Mouse (Mus musculus) embryo, embryonic 10 days (tissue): Measurements from ENCODE around the gene Cyth4.

Source experiments
- DNase-seq: peaks from one replicate; pipeline ENCODE4 v3.0.0-alpha.2; 2015; ENCODE audit warnings: low spot score

Cyth4 gene

DNA sequence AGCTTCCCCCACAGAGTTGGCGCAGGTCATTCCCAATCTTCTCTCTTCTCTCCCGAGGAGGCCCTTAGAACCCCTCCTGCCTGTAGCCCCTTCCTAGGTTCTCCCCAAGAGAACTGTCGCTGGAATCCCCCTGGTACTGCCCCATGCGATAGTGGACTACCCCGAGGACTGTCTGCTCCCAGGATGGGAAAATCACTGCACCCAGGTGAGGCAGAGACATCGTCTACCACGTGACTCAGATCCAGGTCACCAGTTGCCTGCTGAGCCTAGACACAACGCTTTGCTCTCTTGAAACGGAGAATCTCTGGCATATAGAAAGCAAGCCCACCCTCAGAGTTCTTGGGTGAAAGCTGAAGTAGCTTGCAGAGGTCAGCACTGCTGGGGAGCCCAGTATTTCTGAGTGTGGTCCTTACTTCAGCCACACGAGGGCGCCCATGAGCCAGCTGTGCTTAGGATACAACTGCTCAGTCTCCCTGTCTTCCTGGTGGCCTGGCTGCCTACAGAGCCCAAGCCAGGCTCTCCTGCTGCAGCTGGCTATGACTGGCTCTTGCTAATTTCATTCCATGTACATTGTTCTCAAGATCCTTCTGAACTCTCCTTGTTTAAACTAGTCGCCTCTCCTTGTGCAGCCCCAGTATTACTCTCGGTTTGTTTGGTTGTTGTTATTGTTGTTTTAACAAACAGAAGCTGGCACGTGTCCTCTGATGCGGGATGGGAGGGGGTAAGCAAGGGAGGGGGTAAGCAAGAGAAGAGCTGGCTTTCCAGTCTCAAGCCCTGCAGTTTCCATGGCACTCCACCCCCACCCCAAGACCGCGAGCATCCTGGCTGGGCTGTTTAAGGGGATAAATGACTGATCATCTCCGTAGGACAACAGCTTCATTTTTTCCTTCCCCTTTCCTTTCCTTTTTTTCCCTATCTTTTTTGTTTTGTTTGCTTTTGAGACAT, 9.5 kb upstream of the Cyth4 start:
- DNase-seq: peak; percentile 85

DNA sequence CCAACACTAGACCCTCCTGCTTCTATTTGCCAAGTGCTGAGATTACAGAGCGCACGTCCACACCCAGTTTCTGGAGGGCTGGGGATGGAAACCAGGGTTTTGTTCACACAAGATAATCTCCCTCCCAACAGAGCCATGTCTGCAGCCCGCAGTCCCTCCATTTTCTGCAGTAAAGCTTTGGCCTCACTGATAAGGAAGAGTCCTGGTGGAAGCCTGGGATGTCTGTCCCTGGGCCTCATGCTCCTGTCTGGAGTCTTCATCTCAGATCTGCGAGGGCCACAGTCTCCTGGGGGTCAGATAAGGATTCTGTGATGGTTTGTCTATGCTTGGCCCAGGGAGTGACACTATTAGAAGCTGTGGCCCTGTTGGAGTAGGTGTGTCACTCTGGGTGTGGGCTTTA, 8.8 kb upstream of the Cyth4 start:
- DNase-seq: no peak

DNA sequence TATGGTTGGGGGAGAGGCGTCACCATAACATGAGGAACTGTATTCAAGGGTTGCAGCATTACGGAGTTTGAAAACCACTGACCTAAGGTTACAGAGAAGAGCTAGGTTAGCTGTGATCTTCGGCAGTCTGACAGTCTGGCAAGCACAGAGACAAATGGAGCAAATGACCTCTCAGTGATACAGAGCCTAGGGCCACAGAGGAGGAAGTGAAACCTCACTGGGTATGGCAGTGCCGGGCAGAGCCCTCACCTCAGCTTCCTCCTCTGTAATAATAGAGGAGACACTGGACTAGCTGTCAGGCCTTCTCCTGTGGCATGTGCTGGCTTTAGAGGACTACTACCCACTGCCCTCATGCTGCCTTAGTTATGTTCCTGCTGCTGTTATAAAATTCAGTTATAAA, 7.9 kb upstream of the Cyth4 start:
- DNase-seq: no peak

DNA sequence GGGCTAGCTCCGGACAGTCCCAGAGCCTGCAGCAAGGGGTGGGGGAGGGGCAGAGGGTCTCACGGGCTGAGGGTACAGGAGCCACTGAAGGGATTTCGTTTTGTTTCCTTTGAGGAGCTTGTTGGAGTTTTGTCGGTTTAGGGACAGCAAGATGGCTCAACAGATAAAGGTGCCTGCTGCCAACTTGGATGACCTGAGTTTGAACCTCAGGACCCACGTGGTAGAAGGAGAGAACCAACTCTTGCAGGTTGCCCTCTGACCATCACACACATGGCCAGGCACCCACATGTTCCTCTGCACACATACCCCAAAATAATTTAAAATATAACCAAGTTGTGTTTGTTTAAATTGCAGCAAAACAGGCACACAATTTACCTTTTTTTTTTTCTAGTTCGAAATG, 6.9 kb upstream of the Cyth4 start:
- DNase-seq: no peak

DNA sequence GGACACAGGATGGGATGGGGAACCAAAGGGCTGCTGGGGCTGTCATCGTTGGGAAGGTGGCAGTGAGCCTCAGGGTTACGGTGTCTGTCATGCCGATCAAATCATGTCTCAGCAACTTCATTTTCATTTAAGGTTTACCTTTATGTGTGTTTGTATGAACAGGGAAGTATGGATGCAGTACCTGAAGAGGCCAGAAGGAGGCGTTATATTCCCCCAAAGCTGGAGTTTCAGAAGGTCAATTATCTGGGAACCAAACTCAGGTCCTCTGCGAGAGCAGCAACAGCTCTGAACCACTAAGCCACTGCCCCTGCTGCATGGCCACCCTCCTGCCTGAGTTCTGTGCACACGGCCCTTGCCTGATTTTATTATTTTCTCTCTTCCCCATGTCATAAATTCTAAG, 6.1 kb upstream of the Cyth4 start:
- no peak for DNase-seq

DNA sequence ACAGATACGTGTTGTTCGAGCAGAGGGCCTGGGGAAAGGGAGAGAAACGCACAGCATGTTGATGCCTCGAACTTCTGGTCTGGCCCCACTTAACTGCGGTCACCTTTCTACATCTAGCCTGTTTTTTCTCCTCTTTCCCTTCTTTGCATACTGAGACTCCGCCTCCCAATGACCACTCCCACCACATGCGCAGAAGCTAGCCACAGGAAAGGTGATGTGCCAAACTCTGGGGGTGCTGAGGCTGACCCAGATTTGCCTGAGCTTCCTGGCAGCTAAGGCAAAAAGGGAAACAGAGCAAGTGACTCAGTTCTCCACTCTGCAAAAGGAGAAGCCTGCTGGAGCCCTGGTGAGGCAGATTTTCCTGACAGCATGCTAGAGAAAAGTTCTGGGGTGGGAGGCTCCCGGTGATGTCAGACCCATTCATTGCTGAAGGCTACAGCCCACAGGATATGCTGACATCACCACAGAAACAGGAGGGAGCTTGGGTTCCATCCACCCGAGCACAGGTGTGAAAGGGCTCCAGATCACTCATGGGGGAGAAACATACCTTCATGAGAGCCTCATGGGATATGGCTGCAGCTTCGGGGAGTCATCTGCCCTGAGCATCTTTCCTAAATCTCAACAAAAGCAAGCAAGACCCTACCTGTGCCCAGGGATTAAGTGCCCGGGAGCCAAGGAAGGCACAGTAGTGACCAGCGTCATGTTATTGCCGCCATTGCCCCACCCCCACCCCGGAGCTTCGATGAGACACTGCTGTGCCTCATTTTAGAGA, 5.0 kb upstream of the Cyth4 start:
- no peak for DNase-seq

DNA sequence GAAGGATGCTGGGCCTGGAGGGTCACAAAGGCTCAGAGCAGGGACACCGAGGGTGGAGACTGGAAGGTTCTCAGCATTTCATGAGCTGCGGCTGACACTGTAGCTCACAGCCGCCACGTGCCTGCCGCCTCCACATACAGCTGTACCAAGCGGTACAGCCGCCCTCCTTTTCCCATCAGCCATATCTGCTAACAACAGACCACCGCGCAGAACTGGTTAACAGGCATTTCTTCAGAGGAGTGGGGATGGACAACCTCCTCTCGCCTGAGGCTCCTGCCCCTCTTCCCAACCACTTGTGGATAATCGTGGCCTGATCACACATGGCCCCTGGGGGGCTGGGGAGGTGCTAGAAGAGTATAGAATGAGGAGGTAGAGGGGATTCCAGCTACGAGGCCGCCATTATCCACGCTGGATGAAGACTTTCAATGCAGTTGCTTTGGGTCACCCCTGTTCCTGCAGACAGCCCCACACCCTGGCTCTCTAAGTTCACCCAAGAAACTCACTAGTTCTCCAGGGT, 4.3 kb upstream of the Cyth4 start:
- no peak for DNase-seq

DNA sequence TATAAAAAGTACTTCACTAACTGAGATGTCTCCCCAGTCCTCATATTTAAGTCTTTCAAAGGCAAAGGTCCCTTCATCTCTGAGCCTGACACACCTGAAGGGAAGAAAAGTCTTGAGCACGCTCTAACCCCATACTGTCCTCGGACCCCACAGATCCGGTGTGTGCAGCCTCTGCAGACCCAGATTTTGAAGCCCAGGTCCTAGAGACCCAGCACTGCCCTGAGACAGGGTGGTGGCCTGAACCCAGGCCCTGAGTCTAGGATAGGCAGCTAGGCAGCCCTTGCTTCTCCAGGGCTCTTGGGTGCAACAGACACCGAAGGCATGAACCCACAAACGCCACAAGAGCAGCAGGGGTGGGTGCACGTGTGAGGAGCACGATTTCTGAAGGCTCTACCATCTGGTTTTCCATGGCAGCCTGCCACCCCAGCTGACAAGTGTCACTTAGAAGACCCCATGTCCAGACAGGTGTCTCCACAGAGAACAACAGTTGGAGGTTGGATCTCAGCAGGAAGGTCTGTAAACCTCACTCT, 2.9 kb upstream of the Cyth4 start:
- no peak for DNase-seq

DNA sequence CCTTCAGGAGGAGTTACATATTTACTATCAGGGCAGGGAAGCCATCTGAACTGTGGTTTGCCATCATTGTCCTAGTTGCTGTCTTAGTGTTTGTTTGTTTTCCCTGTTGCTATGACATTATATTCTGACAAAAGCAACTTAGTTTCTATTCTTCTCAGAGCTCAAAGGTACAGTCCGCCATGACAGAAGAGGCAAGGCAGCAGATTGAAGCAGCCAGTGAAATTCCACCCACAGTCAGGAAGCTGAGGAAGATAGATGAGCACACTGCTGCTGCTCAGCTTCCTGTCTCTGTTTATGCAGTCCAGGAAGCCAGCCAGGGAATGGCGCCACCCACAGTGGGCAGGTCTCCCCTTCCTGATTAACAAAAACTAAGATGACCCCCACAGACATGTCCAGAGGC, 2.0 kb upstream of the Cyth4 start:
- DNase-seq: no peak

DNA sequence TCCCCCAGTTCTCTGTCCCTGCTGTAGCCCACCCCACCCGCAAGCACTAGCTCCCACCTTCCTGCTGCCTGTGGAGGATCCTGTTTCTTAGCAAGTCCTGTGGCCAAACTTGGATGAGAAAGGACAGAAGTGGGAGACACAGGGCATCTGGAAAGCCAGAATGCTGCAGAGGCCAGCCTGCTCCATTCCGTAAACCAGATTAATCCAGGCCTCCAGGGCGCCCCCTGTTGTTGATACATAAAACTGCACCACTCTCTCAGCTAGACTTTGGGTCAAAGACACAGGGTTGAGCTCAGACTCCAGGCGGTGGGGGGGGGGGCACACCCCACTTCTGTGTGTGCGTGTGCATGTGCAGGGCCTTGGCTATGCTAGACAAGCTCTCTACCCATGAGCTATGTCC, 1.4 kb upstream of the Cyth4 start:
- no peak for DNase-seq

DNA sequence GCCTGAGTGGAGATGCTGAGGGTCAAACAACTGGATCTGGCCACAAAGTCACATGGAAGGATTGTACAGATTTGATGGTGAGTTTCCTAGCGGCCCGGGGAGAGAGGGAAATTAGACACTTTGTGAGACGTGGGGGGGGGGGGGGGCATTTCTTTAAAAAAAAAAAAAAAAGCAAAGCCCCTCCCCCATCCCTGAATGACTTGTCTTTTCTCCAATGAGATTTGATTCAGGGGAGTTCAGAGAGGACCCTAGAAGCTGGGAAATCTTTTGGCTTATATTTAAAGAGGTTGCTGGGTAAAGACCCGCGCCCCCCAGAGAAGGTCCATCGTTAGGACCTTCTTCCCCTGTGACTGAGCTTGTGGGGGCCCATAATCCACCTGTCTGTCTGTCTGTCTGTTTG, 343 bp upstream of the Cyth4 start:
- DNase-seq: no peak

DNA sequence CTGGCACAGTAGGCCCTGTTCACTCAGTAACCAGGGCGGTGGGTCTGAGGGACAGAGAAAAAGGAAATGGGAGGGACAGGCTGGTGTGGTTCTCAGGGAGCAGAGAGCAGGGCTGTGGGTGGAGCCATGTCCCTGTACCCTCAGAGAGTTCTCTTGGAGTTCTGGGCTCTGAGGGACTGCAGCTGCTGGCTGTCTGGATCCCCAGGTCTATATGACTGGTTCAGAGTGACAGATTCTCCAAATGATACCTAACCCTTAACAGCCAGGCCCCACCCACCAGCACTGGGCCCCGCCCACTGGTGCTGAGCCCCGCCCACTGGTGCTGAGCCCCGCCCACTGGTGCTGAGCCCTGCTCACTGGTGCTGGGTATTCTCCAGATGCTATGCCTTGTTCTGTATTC, 882 bp downstream of the Cyth4 start:
- DNase-seq: no peak

DNA sequence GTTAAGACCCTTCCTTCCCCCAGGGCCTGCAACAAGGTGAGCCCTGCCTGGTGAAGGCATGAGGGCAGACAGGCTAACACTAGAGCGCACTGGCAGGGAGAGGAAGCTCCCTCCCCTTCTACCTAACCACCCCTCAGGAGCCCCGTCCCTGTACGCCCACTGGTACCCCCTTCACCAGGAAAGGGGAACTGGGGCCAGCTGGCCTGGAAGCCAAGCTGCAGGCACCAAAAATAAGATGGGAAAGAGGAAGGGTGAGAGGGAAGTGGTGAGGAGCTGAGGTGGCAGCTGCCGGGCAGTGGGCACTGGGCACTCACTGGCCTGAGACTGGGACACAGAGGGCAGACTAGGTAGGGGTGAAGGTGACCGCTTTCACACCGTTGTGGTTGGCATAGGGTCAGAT, 2.3 kb downstream of the Cyth4 start:
- DNase-seq: no peak

DNA sequence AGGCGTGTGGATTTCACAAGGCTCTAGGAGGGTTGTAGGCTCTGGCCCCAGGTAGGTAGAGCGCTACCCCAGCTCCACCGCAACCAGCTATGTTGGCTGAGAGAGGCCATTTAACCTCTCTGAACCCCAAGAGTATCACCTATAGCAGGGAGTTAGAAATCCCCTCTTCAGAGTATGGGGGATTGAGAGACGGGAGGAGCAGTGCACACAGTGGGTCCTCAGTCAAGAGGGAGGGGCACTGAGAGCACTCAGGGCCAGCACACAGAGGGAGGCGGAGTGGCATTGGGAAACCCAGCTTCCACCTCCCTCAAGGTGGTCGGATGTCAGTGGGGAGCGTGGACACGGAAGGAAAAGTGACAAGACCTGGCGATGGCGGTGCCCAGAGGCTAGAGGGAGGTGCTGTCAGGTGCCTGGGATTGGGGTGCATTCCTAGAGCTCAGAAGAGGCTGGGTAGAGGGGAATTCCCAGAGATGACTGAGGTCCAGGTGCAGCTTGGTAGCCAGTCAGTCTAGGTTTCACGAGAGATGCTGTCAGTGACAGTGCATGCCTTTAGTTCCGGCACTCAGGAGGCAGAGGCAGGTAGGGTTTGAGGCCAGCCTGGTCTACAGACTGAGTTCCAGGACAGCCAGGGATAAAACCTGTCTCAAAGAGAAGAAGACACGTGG, 2.8 kb downstream of the Cyth4 start:
- no peak for DNase-seq

DNA sequence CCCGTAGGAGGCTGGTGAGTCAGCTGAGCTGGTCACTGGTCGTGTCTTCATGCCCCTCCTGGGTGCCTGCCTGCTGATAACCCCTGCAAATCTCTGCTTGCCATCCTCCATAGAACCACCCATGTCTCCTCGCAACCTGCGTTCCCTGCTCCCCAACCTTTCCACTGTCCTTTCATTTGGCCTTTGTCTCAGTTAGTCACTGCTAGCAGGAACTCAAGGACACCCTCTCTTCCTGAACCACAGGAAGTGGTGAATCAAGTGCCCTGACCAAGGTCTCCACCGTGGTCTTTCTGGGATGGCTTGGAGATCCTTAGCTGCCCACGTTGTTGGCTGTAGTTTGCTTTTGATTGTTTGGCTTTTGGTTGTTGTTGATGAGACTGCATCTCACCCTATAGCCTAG, 4.3 kb downstream of the Cyth4 start:
- DNase-seq: no peak

DNA sequence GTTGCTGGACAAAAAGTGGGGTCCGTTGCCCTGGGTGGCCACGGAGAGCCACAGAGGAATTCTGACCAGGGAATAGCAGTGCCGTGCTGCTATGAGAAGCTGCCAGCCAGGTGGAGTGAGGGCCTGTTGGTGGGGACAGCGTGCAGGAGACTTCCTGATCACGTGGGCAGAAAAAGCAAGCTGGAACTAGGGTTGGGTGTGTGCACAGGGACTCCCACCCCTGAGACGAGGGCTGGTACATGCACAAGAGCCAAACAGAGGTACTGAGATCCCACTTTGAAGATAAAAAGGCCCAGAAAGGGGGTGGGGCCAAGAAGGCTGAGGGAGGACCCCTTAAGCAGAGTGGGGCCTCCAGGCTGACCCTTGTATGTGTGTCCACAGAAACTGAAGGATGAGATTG, 7.4 kb downstream of the Cyth4 start:
- no peak for DNase-seq

DNA sequence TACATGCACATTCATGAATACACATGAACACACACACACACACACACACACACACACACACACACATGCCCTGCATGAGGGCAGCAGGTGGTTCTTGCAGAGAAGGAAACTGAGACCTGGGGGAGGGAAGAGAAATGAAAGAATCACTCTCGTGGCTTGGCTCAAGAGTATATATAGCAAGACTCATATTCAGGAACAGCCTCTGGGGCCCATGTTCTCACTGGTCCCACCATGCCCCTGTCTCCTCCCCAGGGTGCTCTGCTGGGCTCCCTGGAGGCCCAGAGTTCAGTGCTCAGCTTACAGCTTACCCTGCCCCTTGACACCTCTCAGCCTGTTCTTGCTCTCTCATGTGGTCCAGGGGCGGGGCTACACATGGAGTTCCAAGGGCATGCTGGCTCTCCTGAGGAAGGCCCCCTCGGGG, 8.5 kb downstream of the Cyth4 start:
- no peak for DNase-seq

DNA sequence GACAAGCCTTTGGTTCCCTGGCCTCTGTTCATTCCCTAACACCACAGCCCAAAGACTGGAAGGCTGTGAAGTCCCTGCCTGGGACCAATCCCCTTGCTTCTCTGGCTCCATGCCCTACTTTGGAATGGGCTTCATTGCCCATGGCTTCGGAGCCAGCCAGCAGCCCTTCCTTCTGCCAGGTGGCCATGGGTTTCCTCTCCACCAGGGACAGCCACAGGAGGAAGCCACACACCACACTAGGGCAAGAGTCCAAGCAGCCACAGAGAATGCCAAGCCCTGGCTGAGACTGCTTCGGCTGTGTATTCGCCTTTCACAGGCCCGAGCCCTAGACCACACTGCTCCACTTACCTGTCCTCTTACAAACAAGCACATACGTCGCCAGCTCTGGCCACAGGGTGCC, 9.2 kb downstream of the Cyth4 start:
- DNase-seq: no peak

DNA sequence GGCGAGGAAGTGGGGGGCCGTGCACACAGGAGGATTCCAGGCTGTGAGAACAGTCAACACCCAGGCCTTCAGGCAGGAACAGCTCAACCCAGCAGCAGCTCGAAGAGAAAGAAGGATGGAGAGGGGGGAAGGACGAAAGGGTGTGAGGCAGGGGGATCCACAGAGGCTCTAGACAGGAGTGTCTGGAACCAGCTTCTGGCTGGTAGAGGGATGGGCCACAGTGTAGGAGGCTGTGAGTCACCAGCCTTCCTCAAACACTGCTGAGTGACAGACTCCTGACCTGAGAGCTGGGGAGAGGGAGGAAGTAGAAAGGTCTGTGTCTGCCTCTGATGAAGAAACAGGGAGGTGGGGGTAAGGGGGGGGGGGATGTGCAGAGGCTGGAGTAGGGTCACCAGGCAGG, 10.6 kb downstream of the Cyth4 start:
- no peak for DNase-seq

DNA sequence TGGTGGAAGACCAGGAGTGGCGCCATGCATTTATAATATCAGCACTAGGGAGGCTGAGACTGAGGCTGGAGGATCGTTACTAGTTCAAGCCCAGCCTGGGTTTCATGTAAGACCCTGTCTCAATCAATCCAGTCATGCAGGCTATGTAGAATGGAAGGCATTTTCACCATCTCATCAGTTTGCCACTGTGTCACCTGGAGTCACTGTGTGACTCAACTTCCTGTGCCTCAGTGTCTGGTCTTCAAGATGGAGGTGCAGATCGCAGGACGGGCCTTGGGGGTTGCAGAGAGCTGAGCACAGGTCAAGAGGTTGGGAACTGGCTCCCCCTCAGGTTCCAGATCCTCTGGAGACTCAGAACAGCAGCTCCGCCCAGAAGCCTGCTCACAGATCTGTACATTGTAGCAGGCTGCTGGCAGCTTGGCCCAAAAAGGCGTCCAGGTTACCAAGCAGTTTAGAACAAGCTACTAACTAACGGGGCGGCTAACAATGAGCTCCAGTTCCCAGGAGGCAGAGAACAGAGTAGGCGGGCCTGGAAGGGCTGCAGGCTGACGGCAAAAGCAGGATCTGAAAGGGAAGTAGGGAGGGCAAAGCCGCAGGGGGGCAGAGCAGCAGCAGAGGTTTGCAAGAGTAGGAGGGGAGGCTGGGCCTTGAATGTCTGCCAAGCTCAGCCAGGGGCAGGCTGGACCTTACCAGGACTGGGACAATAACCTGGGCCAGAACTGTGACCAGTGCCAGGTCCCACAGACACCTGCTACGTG, 14.0 kb downstream of the Cyth4 start:
- no peak for DNase-seq

DNA sequence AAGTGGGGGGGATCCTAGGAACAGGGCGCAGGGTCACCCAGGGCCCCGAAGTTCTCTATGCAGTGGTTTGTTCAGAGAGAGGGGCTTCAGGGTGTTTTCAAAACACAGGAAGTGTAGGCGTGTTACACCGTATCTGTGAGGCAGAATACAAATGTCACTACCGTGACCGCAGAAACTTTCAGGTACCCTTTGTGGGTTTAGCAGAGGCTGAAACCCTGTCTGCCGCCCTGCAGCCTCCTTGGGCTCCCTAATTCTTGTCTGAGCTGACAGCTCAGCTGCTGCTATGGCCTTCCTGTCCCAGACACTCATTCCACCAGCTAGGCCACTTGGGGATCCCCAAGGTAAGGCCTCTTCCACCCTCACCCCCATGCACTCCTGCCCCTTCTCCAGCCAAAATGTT, 17.7 kb downstream of the Cyth4 start:
- no peak for DNase-seq

DNA sequence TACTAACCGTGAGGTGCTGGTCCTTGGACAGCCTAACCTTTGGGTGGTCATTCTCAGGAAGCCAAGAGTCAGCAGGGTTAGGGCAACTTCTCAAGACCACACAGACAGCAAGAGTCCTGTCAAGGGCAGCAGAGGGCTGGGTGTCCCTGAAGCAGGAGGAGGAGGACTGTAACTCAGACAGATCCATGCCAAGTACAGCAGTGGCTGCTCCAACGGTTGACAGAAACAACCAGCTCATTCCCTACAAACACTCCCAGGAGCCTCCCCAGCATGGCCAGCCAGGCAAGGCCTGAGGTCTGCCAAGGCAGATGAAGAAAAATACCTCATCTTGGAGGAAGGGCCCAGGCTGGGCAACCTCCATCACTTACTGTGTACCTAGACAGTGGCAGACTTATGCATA, 20.1 kb downstream of the Cyth4 start:
- DNase-seq: no peak
